Mouse (Mus musculus): ENCODE measurements at regions not wholly inside any gene's neighbourhood (a gene's known extent, or its start where the extent isn't known, plus 50 kb on each side); places are given as distances from the start of the nearest gene placed in this dataset.

DNA sequence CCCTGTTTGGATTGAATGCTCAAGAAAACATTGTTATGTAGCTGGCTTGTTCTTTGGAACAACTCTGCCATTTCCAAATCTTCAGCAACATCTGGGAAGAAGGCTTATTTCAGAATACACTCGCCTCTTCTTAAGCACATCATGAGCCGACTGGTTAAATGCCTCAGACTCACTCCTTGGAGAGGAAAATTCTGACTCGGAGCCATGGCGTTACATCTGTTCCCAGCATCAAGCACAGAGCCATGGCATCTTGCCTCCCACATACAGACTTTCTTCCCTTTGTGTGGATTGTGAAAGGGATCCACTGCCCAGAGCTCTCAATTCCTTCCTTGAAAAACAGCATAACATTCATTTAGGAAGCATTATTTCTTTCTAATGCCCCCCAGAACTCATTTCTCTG lies 334.8 kb upstream of the 4930583I09Rik start:
- TF ChIP-seq CTCF (IDR thresholded peaks at IDR 0.05; ENCODE audit: borderline replicate concordance, extremely low read depth, insufficient read depth, insufficient read length) (no peak), POLR2A (IDR thresholded peaks at IDR 0.05; ENCODE audit: borderline replicate concordance, extremely low read depth, insufficient read depth, insufficient read length, poor library complexity, severe bottlenecking) (no peak)
